Mouse (Mus musculus): ENCODE results near the gene Robo1. TPM values are rescaled to one million over a fixed set of nuclear protein-coding genes. Genes with fewer than 3 reads are reported as not detected.
A peak's percentile ranks its signal among the peaks of the same experiment; 100 is the strongest.
"Not testable (repeated sequence)": the region's sequence is repeated elsewhere in the genome, so short reads cannot be mapped to it uniquely, and the experiment has no call there.

The Robo1 gene
- total RNA-seq, 2 experiments from 2014 or later: 103 to 112 TPM

DNA sequence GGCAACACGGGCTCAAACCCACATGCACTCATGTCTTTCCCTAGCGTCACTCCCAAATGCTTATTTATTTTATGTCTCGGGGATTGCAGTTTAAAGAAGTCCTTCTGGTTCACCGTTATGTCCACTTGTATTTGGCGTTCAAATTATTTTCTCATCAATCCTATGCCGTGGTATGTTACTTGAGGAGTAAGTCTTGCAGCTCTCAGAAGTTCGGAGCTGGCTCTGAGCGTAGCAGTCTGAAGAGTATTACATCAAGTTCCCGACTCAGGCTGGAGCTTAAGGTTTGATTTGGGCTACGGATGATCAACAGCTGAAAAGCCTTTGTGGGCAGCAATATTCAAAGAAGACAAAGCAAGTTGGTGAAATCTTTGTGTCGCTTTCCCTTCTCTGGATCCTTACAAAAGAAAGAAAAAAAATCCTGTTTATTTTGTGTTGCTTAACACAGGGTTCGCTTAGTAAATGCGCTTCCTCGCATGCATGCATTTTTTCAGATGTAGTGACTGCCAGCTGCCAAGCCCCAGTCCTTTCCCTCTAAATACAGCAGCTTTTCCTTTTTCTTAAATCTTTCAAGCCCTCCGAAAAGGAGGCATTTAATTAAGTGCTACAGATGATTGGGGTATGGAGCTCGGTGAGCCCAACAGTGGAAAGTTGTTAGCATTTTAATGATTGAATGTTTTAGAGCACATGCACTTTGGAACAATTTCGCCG is 136.5 kb downstream of the Robo1 start:
- DNase-seq (ENCODE audit: low spot score in 2 of 2): no peak

DNA sequence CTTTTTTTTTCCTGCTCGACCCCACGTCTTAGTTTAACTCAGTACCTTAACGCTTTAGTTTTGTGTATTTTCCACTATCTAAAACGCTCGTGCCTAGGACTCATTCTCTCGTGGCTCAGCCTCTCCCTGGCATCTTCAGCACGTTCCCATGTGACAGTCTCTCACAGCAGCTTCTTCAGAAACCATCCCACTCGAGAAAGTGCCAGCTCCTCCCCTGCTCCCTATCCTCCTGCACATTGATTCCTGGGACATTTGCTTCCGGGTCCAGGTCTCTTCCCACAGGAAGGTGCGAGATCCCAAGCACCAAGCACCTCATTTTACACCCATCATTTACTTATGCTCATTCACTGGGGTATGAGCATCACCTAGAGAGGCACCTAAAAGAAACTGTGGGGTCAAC is 150.0 kb downstream of the Robo1 start:
- no peak for DNase-seq (ENCODE audit: low spot score in 2 of 2)

DNA sequence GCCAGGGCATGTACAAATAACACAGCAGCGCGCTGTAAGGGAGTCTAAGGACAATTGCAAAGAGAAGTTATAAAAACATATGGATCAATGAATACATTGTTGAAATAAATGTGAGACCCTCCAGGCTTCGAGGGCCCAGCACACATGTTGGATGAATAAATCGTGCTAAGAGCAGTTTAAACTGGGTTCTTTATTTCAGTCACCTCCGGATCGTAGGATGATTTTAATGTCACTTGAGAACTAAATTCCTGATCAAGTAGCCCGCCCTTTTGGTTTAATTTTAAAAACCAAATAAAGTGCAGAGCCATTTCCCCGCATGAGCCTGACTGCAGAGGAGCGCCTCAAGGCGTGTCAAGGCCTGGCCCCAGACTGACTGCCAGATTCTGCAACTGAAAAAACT is 150.5 kb downstream of the Robo1 start:
- no peak for DNase-seq (ENCODE audit: low spot score in 2 of 2)

DNA sequence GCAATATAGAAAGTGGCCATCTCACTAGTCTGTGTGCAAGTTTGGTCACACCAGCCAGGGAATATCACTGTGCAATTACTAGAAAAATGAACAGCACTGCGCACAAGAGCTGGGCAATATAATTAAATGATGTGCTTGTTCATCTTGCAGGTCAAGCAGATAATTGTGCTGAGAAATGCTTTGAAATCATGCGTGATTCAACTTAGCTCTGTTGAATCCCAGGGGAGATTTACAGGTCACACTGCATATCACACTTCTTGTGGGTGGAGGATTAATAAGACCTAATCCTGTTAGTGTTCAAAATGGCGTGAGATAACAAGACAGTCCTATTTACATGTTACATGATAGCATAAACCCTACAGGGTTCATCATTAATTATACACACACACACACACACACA is 157.6 kb downstream of the Robo1 start:
- no peak for DNase-seq (ENCODE audit: low spot score in 2 of 2)

DNA sequence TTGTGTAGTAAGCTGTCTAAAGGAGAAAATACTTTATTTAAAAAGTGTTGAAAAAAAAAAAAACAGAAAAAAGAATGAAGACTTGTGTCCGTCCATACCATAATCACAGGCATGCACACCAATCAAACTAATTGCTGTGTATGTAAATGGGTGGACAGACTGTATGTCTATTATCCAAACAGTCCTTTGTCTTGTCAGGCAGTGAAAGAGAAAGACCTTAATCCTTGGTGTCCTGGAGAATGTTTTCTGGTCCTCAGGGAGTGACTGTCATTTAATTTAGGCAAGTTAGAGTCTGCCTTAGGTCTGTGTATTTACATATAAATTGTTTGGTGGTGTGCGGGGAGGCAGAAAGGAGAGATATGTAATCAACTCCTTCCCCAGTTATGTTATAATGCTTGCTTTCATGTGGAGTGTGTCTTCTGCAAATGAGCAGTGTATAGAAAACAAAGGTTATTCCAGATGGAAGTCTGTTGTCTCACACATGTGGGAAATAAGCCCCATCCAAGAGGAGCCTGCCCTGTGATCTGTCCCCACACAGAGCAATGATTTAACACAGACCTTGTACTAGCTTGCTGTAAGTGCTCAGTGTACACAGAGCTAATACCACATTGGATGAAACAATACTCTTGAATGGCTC is 162.0 kb downstream of the Robo1 start:
- DNase-seq (ENCODE audit: low spot score in 2 of 2): no peak

DNA sequence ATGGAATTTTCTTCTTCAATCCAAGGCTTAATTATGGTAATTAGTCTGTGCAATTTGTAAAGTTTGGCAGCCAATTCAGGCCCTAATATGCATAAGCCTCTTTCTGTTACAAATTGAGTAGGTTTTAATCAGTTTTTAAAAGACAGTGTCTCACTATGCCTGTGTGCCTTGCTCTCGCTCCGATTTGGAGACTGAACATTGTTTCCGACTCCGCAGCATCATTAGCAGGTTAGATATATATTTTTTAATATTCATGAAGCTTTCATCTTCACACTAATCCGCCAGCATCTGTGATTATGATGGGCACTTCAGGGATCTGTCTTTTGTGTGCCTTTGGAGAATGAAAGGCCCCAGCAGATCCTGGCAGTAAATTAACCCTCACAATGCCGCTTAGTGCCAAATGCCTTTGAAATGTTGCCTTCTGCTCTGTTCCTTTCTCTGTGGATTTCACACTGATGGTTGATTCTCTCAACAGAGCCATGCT is 202.7 kb downstream of the Robo1 start:
- peak; percentile 26 to 35 for DNase-seq (ENCODE audit: low spot score in 2 of 2)

DNA sequence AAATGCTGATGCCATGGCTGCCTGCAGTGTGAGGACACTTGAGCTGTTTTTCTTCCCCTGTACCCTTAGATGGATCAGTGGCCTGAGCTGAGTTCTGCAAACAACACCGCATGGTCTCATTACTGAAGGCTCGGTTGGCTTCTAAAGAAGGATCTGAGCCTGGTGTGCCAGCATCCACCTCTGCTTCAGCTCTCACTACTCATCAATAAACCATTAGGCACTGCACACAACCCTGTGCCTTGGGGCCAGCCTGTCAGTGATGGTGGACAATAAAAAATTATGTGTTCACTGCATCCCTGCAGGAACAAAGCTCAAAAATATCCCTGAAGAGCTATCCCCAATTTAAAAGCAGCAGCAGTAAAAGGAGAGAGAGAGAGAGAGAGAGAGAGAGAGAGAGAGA is 223.2 kb downstream of the Robo1 start:
- no peak for DNase-seq (ENCODE audit: low spot score in 2 of 2)

DNA sequence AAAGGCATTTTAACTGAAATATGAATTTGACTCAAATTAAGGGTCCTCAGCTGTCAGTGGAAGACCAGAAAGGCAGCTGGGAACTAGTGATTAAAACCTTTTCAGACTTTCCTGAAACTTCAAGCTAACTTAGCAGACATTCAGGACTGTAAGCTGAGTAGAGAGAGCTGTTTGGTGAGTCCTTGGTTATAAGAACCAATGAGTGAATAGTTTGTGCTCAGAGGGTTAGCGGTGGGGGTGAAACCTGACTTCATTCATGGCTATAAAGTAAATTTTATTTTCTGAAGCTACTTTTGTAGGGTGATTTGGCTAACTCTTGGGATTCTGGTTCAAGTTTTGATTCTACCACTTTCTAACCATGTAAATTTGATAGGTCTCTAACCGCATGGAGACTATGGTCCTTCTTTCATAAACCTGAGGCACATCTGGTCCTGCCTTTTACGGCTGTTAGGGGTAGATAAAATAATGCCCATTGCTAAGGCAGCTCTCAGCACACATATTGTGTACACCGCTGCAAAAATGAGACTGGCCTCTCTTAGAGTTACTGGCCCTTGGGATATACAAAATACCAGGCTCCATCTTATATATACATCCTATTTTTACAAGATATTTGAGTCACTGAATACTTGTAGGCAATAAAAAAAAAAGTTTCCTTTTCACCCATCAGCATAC is 225.9 kb downstream of the Robo1 start:
- no peak for DNase-seq (ENCODE audit: low spot score in 2 of 2)

DNA sequence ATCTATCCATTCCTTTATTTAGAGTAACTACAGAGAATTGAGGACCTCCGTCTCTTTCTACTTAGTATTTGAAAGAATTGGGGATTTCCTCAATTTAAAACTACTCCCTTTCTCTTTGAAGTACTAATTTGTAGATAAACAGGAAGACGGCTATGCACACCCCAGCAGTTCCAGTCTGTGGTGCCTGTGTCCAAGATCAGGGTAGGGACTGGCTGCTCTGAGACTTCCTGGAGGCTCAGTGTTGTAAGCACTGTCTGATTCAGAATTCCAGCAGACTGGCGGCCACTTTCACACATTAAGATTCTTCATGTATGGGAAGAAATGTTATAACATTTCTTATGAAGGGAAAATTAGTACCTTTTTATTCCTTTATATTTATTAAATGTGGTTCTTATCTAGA is 230.1 kb downstream of the Robo1 start:
- DNase-seq (ENCODE audit: low spot score in 2 of 2): no peak

DNA sequence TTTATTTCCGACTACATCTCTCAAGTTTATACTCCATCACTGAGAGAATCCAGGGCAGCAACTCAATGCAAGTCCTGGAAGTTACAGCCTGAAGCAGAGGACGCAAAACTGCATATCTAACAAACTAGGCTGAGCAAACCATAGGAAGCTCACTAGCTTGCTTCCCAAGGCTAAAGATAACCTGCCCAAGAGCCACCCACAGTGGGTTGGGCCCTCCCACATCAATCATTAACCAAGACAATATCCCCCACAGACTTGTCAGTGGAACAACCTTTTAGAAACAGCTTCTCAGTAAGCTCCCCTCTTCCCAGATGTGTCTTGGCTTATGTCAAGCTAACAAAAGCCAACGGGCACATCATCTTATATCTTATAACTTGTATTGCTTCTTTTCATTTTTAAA is 235.8 kb downstream of the Robo1 start:
- DNase-seq (ENCODE audit: low spot score in 2 of 2): no peak

DNA sequence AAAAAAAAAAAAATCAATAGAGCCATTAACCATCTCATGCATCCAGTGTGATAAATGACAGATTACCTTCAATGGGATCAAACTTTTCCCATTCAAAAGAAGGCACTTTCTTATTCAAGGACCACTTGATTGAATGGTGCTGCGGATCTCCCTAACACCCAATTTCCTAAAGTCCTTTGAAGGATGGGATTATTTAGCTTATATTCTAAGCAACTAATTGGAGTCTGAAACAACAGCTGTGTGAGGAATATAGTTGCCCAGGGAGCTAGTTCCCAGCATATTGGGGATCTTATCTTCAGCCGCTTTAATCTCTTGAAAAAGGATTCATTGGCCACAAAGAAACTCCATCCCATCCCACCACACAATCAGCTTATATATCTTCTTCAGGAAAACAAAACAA is 236.8 kb downstream of the Robo1 start:
- no peak for DNase-seq (ENCODE audit: low spot score in 2 of 2)

DNA sequence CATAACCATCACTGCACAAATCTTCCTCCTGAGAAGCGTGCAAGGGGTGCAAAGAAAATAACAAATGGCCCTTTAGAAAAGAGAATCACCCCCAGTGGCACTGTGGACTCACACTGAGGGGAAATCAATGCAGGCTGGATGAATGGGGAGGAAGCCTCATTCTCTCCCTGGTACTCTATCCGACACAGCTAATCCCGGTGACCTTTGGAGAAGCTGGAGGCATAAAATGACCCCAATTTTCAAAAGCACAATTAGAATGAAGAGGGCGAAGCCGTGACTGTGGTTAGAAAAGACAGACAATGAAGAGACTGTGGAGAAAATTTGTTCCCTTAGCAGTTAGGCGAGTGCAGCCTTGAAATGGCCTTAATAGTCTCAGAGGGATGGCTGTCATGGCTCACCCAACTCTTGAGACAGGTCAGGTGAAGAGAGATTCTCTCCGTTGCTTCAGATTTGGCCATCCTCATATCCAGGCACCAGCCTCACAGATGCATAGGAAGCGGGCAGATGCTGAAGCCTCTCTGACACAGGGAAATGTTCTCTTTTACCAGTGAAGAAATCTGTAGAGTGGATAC is 243.7 kb downstream of the Robo1 start:
- no peak for DNase-seq (ENCODE audit: low spot score in 2 of 2)

DNA sequence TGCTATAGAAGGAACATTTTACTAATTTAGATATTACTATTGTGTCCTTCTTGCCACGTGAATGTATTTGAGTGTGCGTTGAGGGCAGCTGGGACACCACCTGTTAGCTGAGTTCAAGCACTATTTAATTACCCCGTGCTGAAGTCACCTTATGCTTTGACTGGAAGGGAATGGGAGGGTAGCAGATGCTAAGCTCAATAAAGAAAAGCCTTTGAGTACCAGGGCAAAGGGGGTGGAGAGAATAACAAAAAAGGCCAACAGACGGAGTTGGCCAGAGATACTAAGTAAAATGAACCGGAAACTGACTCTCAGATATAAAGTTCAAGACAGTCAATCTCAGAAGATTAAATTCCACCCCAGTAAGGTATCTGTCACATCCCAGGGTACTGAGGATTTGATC is 245.6 kb downstream of the Robo1 start:
- DNase-seq (ENCODE audit: low spot score in 2 of 2): no peak

DNA sequence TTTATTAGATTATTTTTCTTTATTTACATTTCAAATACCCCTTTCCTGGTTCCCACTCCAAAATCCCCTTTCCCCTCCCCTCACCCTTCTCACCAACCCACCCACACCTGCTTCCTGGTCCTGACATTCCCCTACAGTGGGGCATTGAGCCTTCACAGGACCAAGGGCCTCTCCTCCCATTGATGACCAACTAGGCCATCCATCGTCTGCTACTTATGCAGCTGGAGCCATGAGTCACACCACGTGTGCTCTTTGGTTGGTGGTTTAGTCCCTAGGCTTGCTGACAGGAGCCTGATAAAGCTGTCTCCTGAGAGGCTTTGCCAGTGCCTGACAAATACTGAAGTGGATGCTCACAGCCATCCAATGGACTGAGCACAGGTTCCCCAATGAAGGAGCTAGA is 254.0 kb downstream of the Robo1 start:
- DNase-seq (ENCODE audit: low spot score in 2 of 2): not testable (repeated sequence)

DNA sequence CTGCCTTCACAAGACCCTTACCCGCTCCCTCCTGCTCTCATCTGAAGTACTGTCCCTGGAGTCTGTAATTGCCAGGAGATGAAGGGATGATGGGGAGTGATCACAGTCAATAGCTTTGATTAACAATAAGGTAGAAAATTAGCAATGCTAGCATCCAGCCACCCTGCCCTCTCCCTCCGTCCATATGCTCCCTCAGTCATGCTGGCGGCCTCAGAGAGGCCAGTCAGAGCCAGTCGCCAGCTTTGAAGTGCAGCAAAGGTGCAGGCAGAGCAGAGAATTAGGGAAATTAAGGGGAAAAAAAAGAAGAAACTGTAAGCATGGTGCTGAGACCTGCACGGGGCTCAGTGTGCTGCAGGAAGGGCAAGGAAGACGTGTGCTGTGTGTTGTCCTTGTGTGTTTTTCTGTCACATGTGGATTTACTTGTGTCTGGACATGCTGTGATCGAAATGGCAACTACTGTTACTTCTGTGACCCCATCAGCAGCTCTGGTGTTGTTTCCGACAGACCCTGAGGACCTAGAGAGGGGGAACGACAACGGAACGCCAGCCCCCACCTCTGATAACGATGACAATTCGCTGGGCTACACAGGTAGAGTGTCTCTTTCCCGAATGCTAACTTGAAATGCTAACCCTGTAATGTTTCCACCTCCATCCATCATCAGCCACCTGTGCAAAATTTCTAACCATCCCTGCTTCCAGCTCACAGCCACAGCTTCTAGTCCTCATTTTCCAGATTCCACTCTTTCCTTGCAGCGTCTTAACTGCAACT is 255.3 kb downstream of the Robo1 start:
- DNase-seq (ENCODE audit: low spot score in 2 of 2): no peak

DNA sequence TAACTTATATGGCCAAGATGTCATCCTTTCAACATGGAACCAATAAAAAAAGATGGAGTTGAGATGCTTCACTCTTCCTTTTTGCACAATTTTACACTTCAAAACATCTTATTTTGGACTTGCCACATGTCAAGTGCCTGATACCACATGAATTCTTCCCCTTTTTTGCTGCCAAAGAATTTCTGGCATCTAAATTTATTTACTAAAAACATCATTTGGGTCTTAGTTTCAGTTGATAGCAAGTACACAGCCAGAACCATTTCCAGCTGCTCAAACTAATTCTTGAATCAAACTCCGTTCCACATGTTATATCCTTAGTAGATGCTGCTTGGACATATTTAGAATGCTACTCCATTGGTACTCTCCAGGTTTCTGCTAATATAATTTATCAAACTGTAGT is 267.1 kb downstream of the Robo1 start:
- DNase-seq (ENCODE audit: low spot score in 2 of 2): no peak

DNA sequence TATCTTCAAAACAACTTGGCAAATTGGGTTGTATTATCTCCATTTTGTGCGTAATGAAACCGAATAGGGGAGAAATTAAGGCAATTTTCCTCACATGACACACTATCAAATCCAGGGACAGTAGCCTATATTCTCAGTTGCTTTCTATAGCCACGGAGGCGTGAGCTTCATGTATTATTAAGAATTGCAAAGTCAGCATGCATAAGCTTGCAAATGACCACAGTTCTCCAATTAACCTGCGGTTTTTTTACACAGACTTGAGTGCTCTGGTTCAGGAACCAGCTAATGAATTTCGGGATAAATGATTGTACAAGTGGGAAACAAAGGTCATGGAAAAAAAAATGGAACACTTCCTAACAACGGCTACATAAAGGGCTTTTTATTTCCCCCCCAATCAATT is 268.9 kb downstream of the Robo1 start:
- no peak for DNase-seq (ENCODE audit: low spot score in 2 of 2)

DNA sequence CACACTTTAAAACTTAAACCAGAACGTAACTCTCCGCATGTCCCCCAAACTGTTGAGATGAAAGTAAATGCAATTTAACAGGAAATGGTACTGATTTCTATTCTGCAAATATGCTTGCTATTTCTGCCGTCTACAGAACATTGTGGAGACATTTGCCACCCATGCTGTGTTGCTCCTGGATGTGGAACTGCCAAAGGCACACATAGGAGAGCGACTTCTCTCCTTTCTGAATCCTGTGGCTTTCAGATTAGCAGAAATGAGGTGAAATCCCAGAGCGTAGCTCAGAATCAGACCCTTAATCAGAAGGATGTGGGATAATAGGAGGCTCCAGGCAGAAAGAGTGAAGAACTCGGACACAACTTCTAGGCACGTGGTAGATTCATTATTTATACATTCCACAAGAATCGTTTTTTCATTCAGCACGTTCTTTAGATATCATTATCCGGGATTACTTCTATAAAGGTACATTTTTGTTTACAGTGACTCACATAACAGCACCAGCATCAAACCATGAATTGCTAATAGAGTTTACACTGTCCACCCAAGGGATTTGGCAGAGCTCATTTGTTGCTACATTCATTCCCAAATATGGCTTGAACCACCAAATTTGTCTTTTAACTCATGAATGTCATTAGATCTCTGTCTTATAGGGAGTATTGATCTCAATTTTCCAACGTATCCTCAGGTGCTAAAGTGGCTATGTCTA is 276.5 kb downstream of the Robo1 start:
- DNase-seq (ENCODE audit: low spot score in 2 of 2): no peak

DNA sequence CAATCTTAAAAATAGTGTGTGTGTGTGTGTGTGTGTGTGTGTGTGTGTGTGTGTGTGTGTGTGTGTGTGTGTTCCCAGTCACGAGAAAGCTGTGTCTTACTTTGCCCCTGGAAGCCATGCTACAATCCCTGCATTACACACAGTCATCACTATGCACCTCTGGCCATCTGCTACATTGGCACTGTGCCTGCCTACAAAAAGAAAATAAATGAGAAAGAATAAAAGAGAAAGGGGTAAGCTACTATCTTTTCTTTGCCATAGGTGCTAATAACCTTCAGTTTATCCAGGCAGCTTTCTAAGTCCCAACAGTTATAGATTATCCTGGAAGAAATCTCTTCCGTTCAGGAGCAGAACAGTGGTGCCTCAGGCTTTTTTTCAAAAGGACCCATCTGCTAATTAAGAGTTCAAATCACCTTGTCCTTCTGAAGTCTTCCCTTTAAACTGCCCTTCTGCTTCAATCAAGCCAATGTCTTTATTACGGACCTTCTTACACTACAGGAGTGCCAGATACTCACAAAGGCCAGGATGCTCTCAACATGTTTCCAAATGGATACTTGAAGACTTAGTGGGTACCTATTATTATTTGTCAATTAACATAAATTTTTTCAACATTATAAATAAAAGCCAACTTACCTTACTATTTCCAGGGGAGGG is 277.2 kb downstream of the Robo1 start:
- DNase-seq (ENCODE audit: low spot score in 2 of 2): no peak

DNA sequence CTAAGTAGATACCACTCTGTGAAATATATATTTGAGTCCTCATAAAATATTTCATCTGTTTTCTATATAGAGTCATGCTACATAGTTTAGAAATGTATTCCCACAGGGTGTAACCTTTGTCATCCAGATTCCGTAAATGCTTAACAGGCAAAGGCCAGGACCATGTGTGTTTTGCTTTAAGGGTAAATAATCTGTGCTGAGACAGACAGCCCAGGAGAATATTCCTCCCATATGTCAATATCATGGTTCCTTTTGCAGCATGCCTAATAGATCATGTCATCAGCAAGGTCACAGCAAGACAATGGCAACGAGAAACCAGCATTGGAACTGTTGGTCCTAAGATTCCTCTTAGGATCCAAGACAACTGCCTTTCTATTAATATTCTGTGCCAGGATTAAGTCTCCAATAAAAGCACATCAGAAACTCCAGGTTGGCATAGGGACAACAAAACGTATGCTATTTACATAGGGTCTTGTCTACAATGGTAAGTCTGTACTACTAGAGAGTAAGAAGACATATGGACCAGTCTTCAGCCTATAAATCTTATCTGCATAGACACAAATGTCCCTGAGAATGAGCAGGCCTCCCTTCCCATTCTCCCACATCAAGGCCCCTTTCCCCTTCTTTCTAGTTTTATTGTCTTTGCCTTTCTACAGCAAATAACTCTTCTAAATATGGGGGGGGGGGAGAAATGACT is 279.4 kb downstream of the Robo1 start:
- no peak for DNase-seq (ENCODE audit: low spot score in 2 of 2)

Measured in layer of hippocampus, postnatal 10 days (tissue).